Mouse (Mus musculus): ENCODE measurements around the gene Entpd1. TPM values are rescaled to one million over a fixed set of nuclear protein-coding genes. Genes with fewer than 3 reads are reported as not detected.

Entpd1 gene
- polyA plus RNA-seq, 1 experiment from 2014 or later: 11.6 TPM

- Histone ChIP-seq H3K27ac (replicated peaks in 1 of 2; ENCODE audit: control insufficient read depth in 1 of 2, insufficient read depth in 1 of 2, low read depth in 2 of 2, low read length in 2 of 2) (no peak overlapping the region), H3K36me3 (ENCODE audit: control insufficient read depth, insufficient read depth, low read length) (no peaks in the 10 kb centered on the region), H3K4me2 (ENCODE audit: low read length) (no peak overlapping the region), H3K27me3 (ENCODE audit: control insufficient read depth, insufficient read depth, low read length) (no peaks in the 10 kb centered on the region), H3K4me1 (ENCODE audit: control insufficient read depth in 2 of 2, insufficient read depth in 2 of 2, low read length in 2 of 2) (no peaks in the 10 kb centered on the region), H3K9ac (ENCODE audit: low read length) (no peak overlapping the region), H3K4me3 (ENCODE audit: control insufficient read depth in 1 of 2, insufficient read depth in 1 of 2, low read depth in 1 of 2, low read length in 2 of 2) (no peak overlapping the region), H3K9me3 (ENCODE audit: control insufficient read depth, low read length) (no peaks in the 10 kb centered on the region)
- WGBS: 82% methylated on average over 5 of the region's 5 CpGs
- no peak for ATAC-seq (ENCODE audit: insufficient number of reproducible peaks, insufficient read depth, low FRiP score, low read depth)
Measured at GRCm38 (mm10) chr19:40638582-40638981, 26.4 kb downstream of the Entpd1 start.

DNA sequence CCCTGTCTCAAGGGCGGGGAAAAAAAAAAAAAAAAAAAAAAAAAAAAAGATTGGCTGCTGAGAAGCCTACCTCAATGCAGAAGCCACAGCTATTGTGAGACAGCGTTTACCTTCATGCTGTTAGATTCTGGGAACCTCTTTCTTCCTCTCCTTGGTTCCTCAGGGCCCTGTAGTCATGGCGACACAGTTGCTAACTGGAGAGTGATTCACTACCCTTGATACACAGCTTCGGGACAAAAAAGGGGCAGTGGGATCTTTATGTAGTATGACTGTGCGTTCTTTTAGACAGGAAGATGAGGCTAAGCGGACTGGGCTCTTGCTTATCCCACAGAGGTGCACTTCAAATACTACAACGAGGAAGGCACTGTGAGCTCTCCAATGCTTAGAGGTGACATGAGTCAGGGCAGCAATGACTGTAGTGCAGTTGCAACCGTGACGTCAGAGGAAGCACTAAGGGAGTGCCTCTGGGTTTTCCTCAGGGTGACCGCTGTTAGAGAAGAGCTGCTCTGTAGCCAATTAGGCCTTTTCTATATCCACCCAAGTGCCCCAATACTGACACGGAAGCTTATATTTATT, 27.7 kb downstream of the Entpd1 start:
- no peaks in the 10 kb centered on the region for H3K27me3 ChIP-seq (ENCODE audit: control insufficient read depth, insufficient read depth, low read length)
- no peaks in the 10 kb centered on the region for H3K4me1 ChIP-seq (ENCODE audit: control insufficient read depth in 2 of 2, insufficient read depth in 2 of 2, low read length in 2 of 2)
- no peaks in the 10 kb centered on the region for H3K9me3 ChIP-seq (ENCODE audit: control insufficient read depth, low read length)
- H3K27ac ChIP-seq (replicated peaks in 1 of 2; ENCODE audit: control insufficient read depth in 1 of 2, insufficient read depth in 1 of 2, low read depth in 2 of 2, low read length in 2 of 2): no peak overlapping the region
- ATAC-seq (ENCODE audit: insufficient number of reproducible peaks, insufficient read depth, low FRiP score, low read depth): no peak
- H3K4me2 ChIP-seq (ENCODE audit: low read length): no peak overlapping the region
- H3K36me3 ChIP-seq (ENCODE audit: control insufficient read depth, insufficient read depth, low read length): no peaks in the 10 kb centered on the region
- no peak overlapping the region for H3K9ac ChIP-seq (ENCODE audit: low read length)
- H3K4me3 ChIP-seq (ENCODE audit: control insufficient read depth in 1 of 2, insufficient read depth in 1 of 2, low read depth in 1 of 2, low read length in 2 of 2): no peak overlapping the region
- whole genome bisulfite sequencing: 76% methylated on average over 11 of the region's 11 CpGs

GRCm38 (mm10) chr19:40640799-40641198, 28.6 kb downstream of the Entpd1 start:
- Histone ChIP-seq H3K4me1 (ENCODE audit: control insufficient read depth in 2 of 2, insufficient read depth in 2 of 2, low read length in 2 of 2) (no peaks in the 10 kb centered on the region), H3K27me3 (ENCODE audit: control insufficient read depth, insufficient read depth, low read length) (no peaks in the 10 kb centered on the region), H3K4me2 (ENCODE audit: low read length) (no peak overlapping the region), H3K4me3 (ENCODE audit: control insufficient read depth in 1 of 2, insufficient read depth in 1 of 2, low read depth in 1 of 2, low read length in 2 of 2) (no peak overlapping the region), H3K9ac (ENCODE audit: low read length) (no peak overlapping the region), H3K27ac (replicated peaks in 1 of 2; ENCODE audit: control insufficient read depth in 1 of 2, insufficient read depth in 1 of 2, low read depth in 2 of 2, low read length in 2 of 2) (no peak overlapping the region), H3K36me3 (ENCODE audit: control insufficient read depth, insufficient read depth, low read length) (no peaks in the 10 kb centered on the region), H3K9me3 (ENCODE audit: control insufficient read depth, low read length) (no peaks in the 10 kb centered on the region)
- 72% methylated on average over 2 of the region's 2 CpGs for WGBS
- no peak for ATAC-seq (ENCODE audit: insufficient number of reproducible peaks, insufficient read depth, low FRiP score, low read depth)

- Histone ChIP-seq H3K36me3 (ENCODE audit: control insufficient read depth, insufficient read depth, low read length) (no peaks in the 10 kb centered on the region), H3K4me2 (ENCODE audit: low read length) (no peak overlapping the region), H3K27me3 (ENCODE audit: control insufficient read depth, insufficient read depth, low read length) (no peaks in the 10 kb centered on the region), H3K27ac (replicated peaks in 1 of 2; ENCODE audit: control insufficient read depth in 1 of 2, insufficient read depth in 1 of 2, low read depth in 2 of 2, low read length in 2 of 2) (no peak overlapping the region), H3K9ac (ENCODE audit: low read length) (no peak overlapping the region), H3K4me3 (ENCODE audit: control insufficient read depth in 1 of 2, insufficient read depth in 1 of 2, low read depth in 1 of 2, low read length in 2 of 2) (no peak overlapping the region), H3K9me3 (ENCODE audit: control insufficient read depth, low read length) (no peaks in the 10 kb centered on the region), H3K4me1 (ENCODE audit: control insufficient read depth in 2 of 2, insufficient read depth in 2 of 2, low read length in 2 of 2) (peaks cover 2 to 5% of the 10 kb centered on the region in 2 experiments; a peak in 3 of 4 replicates)
- WGBS: 88% methylated on average over 1 of the region's 1 CpGs
- no peak for ATAC-seq (ENCODE audit: insufficient number of reproducible peaks, insufficient read depth, low FRiP score, low read depth)
Measured at GRCm38 (mm10) chr19:40643846-40644245, 31.7 kb downstream of the Entpd1 start.

DNA sequence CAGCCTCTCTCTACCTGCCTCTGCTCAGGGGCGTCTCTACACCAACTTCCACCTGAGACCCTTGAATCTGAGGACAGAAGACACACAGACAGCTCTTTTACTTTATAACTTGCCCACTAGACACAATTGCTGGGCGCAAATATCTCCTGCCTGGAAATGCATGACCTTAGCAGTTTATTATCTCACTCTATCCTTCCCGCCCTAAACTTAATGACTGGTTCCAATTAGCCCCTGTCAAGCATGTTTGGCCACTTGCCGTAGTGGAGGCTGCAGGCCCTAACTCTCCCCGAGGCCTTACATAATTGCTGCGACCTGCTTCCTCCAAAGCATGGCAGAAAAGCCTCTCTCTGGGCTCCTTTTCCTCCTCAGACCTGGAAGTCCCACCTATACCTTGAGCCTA, 34.2 kb downstream of the Entpd1 start:
- ATAC-seq (ENCODE audit: insufficient number of reproducible peaks, insufficient read depth, low FRiP score, low read depth): no peak
- H3K27me3 ChIP-seq (ENCODE audit: control insufficient read depth, insufficient read depth, low read length): no peaks in the 10 kb centered on the region
- H3K4me2 ChIP-seq (ENCODE audit: low read length): no peak overlapping the region
- H3K4me1 ChIP-seq (ENCODE audit: control insufficient read depth in 2 of 2, insufficient read depth in 2 of 2, low read length in 2 of 2): peaks cover 12 to 16% of the 10 kb centered on the region in 2 experiments
- H3K27ac ChIP-seq (replicated peaks in 1 of 2; ENCODE audit: control insufficient read depth in 1 of 2, insufficient read depth in 1 of 2, low read depth in 2 of 2, low read length in 2 of 2): no peak overlapping the region
- no peak overlapping the region for H3K9ac ChIP-seq (ENCODE audit: low read length)
- H3K9me3 ChIP-seq (ENCODE audit: control insufficient read depth, low read length): no peaks in the 10 kb centered on the region
- no peaks in the 10 kb centered on the region for H3K36me3 ChIP-seq (ENCODE audit: control insufficient read depth, insufficient read depth, low read length)
- H3K4me3 ChIP-seq (ENCODE audit: control insufficient read depth in 1 of 2, insufficient read depth in 1 of 2, low read depth in 1 of 2, low read length in 2 of 2): no peak overlapping the region
- WGBS: 55% methylated on average over 6 of the region's 6 CpGs

DNA sequence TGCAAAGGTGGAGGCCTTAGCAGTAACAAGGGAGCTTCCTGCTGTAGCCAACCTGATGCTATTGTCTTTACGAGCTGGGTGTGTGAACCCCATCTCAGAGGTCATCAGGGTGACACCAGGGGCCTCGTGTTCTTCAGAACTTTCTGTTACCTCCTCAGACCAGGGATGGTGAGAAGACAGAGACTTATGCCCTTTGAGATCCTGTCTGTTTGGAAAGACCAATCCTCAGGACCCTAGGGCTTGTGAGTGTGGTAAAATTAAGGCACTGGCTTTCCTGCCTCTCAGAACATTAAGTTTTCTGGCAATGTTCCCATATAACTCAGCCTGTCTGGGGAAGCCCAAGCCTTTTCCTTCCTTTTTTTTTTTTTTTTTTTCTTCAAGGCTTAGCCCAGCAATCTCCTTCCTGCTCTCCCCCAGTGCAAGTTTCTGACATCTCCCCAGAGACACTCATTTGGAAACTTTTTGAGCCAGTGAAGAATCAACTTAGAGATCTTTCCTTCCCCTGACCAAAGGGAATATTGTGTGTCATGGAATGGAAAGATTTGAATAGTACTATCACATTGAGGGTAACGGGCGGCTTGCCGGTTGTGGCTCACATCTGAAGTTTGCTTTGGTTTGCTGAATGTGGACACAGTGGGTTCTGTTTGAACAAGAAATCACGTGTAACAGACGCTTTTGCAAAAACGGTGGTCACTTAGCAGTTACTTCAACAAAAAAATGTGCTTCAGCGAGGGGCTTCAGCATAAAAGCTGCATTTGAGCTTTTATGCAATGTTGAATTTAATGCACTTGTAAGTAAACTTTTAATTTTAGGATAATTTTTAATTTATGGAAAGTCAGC, 35.4 kb downstream of the Entpd1 start:
- Histone ChIP-seq H3K27ac (replicated peaks in 1 of 2; ENCODE audit: control insufficient read depth in 1 of 2, insufficient read depth in 1 of 2, low read depth in 2 of 2, low read length in 2 of 2) (peak overlapping the region; percentile 41 to 48), H3K27me3 (ENCODE audit: control insufficient read depth, insufficient read depth, low read length) (no peaks in the 10 kb centered on the region), H3K4me2 (ENCODE audit: low read length) (no peak overlapping the region), H3K4me1 (ENCODE audit: control insufficient read depth in 2 of 2, insufficient read depth in 2 of 2, low read length in 2 of 2) (peaks cover 12 to 16% of the 10 kb centered on the region in 2 experiments), H3K4me3 (ENCODE audit: control insufficient read depth in 1 of 2, insufficient read depth in 1 of 2, low read depth in 1 of 2, low read length in 2 of 2) (no peak overlapping the region), H3K36me3 (ENCODE audit: control insufficient read depth, insufficient read depth, low read length) (no peaks in the 10 kb centered on the region), H3K9ac (ENCODE audit: low read length) (no peak overlapping the region), H3K9me3 (ENCODE audit: control insufficient read depth, low read length) (no peaks in the 10 kb centered on the region)
- WGBS: 57% methylated on average over 9 of the region's 9 CpGs
- peak; percentile 62; the same call in 1 of the 2 replicates for ATAC-seq (ENCODE audit: insufficient number of reproducible peaks, insufficient read depth, low FRiP score, low read depth)

GRCm38 (mm10) chr19:40650090-40650489, 37.9 kb downstream of the Entpd1 start:
- H3K9ac ChIP-seq (ENCODE audit: low read length): no peak overlapping the region
- H3K4me3 ChIP-seq (ENCODE audit: control insufficient read depth in 1 of 2, insufficient read depth in 1 of 2, low read depth in 1 of 2, low read length in 2 of 2): no peak overlapping the region
- 34% methylated on average over 5 of the region's 5 CpGs for WGBS
- no peak overlapping the region for H3K4me2 ChIP-seq (ENCODE audit: low read length)
- no peaks in the 10 kb centered on the region for H3K27me3 ChIP-seq (ENCODE audit: control insufficient read depth, insufficient read depth, low read length)
- ATAC-seq (ENCODE audit: insufficient number of reproducible peaks, insufficient read depth, low FRiP score, low read depth): no peak
- H3K27ac ChIP-seq (replicated peaks in 1 of 2; ENCODE audit: control insufficient read depth in 1 of 2, insufficient read depth in 1 of 2, low read depth in 2 of 2, low read length in 2 of 2): peak overlapping the region; percentile 22 to 29; a peak in 3 of 4 replicates
- no peaks in the 10 kb centered on the region for H3K36me3 ChIP-seq (ENCODE audit: control insufficient read depth, insufficient read depth, low read length)
- no peaks in the 10 kb centered on the region for H3K9me3 ChIP-seq (ENCODE audit: control insufficient read depth, low read length)
- H3K4me1 ChIP-seq (ENCODE audit: control insufficient read depth in 2 of 2, insufficient read depth in 2 of 2, low read length in 2 of 2): peaks cover 12 to 16% of the 10 kb centered on the region in 2 experiments
